Mouse (Mus musculus) myocyte (in vitro differentiated cells): ENCODE measurements around the gene Dhtkd1.

ENCODE experiments used
- CEBPB ChIP-seq: IDR thresholded peaks from 2 replicates; pipeline ENCODE4 v1.6.1; 2011; ENCODE audit warnings: mild to moderate bottlenecking, moderate library complexity; ENCODE audit not compliant: poor library complexity, insufficient read depth, severe bottlenecking
- POLR2A ChIP-seq: IDR thresholded peaks from one replicate; pipeline ENCODE4 v1.6.1; 2011; ENCODE audit warnings: low read depth, mild to moderate bottlenecking, control low read depth, moderate library complexity; ENCODE audit not compliant: insufficient read length
- POLR2AphosphoS2 ChIP-seq: IDR thresholded peaks from one replicate; pipeline ENCODE4 v1.6.1; 2011; ENCODE audit warnings: low read depth, control low read depth; ENCODE audit not compliant: insufficient read length

DNA sequence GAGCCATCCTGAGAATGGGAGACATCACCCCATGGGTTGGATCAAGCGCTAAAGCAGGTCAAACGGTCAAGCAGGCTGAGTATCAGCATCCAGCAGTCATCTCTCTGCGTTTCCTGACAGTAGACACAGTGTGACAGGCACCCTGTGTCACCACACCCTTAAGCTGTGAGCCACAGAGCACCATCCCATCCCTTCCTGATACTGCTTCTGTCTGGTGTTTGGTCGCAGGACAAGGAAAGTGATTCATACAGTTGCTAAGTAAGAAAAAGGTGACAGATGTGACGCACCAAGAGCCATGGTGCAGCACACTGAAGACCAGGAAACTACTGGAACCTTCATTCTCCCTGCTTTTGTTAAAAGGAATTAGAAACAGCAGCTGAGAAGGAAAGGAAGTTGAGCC is 53.7 kb downstream of the Dhtkd1 start:
- TF ChIP-seq POLR2A (no peak), CEBPB (no peak), POLR2AphosphoS2 (no peak)
